Mouse (Mus musculus) midbrain, embryonic 14.5 days (tissue): ENCODE measurements around the gene Gm1993. TPM values are rescaled to one million over a fixed set of nuclear protein-coding genes. Genes with fewer than 3 reads are reported as not detected.
"Not testable (repeated sequence)": the region's sequence is repeated elsewhere in the genome, so short reads cannot be mapped to it uniquely, and the experiment has no call there.

Experiments used
- ATAC-seq: fragments of 200-750 bp; cut with Nextera tagmentation; 2 replicates; pipeline ENCODE4 v1.8.0; 2017; ENCODE audit warnings: moderate number of reproducible peaks, moderate library complexity; ENCODE audit not compliant: low FRiP score, low TSS enrichment
- DNase-seq: peaks from one replicate; pipeline ENCODE4 v3.0.0-alpha.2; 2015
- H3K27ac ChIP-seq: fragments of 300-500 bp; sonication (generic); replicated peaks from 2 replicates; pipeline ENCODE4 v1.5.1; 2014; ENCODE audit warnings: mild to moderate bottlenecking, low read depth, low read length, moderate library complexity
- H3K27me3 ChIP-seq: fragments of 300-500 bp; sonication (generic); 2 replicates; pipeline ENCODE4 v1.6.1; 2014; ENCODE audit warnings: low read length, control low read depth, mixed read lengths; ENCODE audit not compliant: control insufficient read depth, insufficient read depth
- H3K36me3 ChIP-seq: fragments of 300-500 bp; sonication (generic); 2 replicates; pipeline ENCODE4 v1.6.1; 2014; ENCODE audit warnings: low read length, control low read depth; ENCODE audit not compliant: control insufficient read depth, insufficient read depth
- H3K4me1 ChIP-seq: fragments of 300-500 bp; sonication (generic); 2 replicates; pipeline ENCODE4 v1.6.1; 2014; ENCODE audit warnings: mild to moderate bottlenecking, antibody characterized with exemption, low read length, control low read depth; ENCODE audit not compliant: control insufficient read depth, insufficient read depth
- H3K4me2 ChIP-seq: fragments of 300-500 bp; sonication (generic); 2 replicates; pipeline ENCODE4 v1.6.1; 2014; ENCODE audit warnings: mild to moderate bottlenecking, low read length, moderate library complexity
- H3K4me3 ChIP-seq: fragments of 300-500 bp; sonication (generic); replicated peaks from 2 replicates; pipeline ENCODE4 v1.5.1; 2014; ENCODE audit warnings: low read depth, low read length
- H3K9ac ChIP-seq: fragments of 300-500 bp; sonication (generic); replicated peaks from 2 replicates; pipeline ENCODE4 v1.6.1; 2014; ENCODE audit warnings: mild to moderate bottlenecking, low read length, moderate library complexity
- H3K9me3 ChIP-seq: fragments of 300-500 bp; sonication (generic); 2 replicates; pipeline ENCODE4 v1.6.1; 2016; ENCODE audit warnings: low read length, control low read depth, mixed read lengths; ENCODE audit not compliant: control insufficient read depth
- WGBS: fragments of 180-500 bp; shearing (Covaris S2); extraction: QIAGEN DNeasy Blood & Tissue Kit; methylation state at CpG from one replicate; pipeline ENCODE4 v1.1.7; 2014; 5-methylcytosine and 5-hydroxymethylcytosine counted together
- polyA plus RNA-seq: library from polyadenylated mRNA; unstranded; fragments of >200 nt; fragmentation: Nextera tagmentation; extraction: Ambion mirVana; gene quantifications from 2 replicates; pipeline ENCODE4 v1.2.1, GENCODE M21; 2014

Gm1993 gene
- polyA plus RNA-seq = not detected in 2 replicates

DNA sequence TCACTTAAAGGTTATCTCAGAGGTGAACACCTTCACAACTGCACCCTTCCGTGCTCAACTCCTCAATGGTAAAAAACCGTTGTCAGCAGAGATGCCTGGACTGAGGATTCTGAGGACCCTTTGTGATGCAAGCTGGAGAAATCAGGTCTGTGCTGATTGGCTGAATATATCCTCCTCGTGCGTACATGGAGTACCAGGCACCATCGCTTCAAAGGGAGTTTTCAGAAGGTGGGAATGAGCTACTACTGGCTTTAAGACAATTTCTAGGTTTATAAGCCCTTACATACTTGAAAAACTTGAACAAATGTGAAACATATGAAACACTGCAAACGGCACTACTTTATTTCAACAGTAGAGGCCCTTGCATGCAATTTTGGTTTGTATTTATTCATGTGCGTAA, at the start of gene Gm1993:
Gm1993 (minus strand) TSS at position 101 of the 400 bp plus-strand sequence.
- H3K9me3 ChIP-seq, H3K9ac ChIP-seq, H3K36me3 ChIP-seq, H3K27me3 ChIP-seq, ATAC-seq, H3K27ac ChIP-seq, DNase-seq, H3K4me3 ChIP-seq, H3K4me2 ChIP-seq, H3K4me1 ChIP-seq: not testable (repeated sequence)
- 87% methylated on average over 7 of the region's 7 CpGs for WGBS
